In the genomic region with DNA sequence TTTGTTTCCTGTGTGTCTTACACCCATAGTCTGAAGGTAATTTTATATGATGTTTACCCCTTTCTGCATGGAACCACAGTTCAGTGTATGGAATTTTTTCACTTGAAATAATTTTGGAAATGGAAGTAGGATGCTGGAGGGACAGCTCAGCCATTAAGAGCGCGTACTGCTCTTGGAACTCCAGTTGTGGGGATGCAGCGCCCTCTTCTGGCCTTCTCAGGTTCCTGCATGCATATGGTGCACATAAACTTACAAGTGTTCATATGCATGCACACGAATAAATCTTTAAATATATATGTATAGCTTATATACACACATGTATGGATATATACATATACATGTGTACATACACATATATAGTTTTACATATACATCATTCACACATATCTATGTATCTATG, we compare ENCODE assay signal across 16 mouse cellular contexts. TPM values are rescaled to one million over a fixed set of nuclear protein-coding genes. Genes with fewer than 3 reads are reported as not detected.
DNase-seq lines count a peak whose midpoint lies in the region; ATAC-seq and TF ChIP-seq lines count a peak whose summit lies in the region.
"Had no signal": no experiment of that assay in that cellular context is flagged by ENCODE, and none has a peak within 500 bp of the region (broad histone marks: within the 10 kb centered on the region; RNA-seq: fewer than 3 reads in every experiment).

No protein-coding gene starts in this region.

- no peak for ATAC-seq in forebrain, postnatal 0 days
- no peak for ATAC-seq in forebrain, embryonic 16.5 days
- no peak for ATAC-seq in liver, postnatal 0 days
- ATAC-seq in liver, embryonic 11.5 days (replicated peaks; ENCODE audit: low FRiP score) = no peak
- no peak for ATAC-seq in neural tube, embryonic 15.5 days (ENCODE audit: low FRiP score)

- H3K9ac ChIP-seq in forebrain, postnatal 0 days = no peak overlapping the region
- H3K9ac ChIP-seq in forebrain, embryonic 16.5 days (replicated peaks; ENCODE audit: low read depth, low read length) = no peak overlapping the region
- no peak overlapping the region for H3K9ac ChIP-seq in liver, postnatal 0 days (replicated peaks)
- H3K9ac ChIP-seq in liver, embryonic 11.5 days (ENCODE audit: low read depth, low read length) = no peak overlapping the region
- H3K9ac ChIP-seq in neural tube, embryonic 15.5 days (replicated peaks) = no peak overlapping the region
- H3K9ac ChIP-seq: embryonic facial prominence, embryonic 13.5 days; forebrain, embryonic 12.5 days; hindbrain, embryonic 13.5 days; liver, embryonic 13.5 days had no signal

- H3K36me3 ChIP-seq in forebrain, postnatal 0 days (ENCODE audit: insufficient read depth) = no peaks in the 10 kb centered on the region
- H3K36me3 ChIP-seq in forebrain, embryonic 16.5 days (ENCODE audit: control insufficient read depth, insufficient read depth) = no peaks in the 10 kb centered on the region
- H3K36me3 ChIP-seq in liver, postnatal 0 days (replicated peaks; ENCODE audit: insufficient read depth, low read length) = peaks cover 12% of the 10 kb centered on the region; the same call in 1 of the 2 replicates
- no peaks in the 10 kb centered on the region for H3K36me3 ChIP-seq in liver, embryonic 11.5 days (ENCODE audit: control insufficient read depth, insufficient read depth, low read length)
- H3K36me3 ChIP-seq in neural tube, embryonic 15.5 days = no peaks in the 10 kb centered on the region
- H3K36me3 ChIP-seq: embryonic facial prominence, embryonic 13.5 days; forebrain, embryonic 12.5 days; hindbrain, embryonic 13.5 days had no signal

- H3K4me1 ChIP-seq in forebrain, postnatal 0 days (ENCODE audit: insufficient read depth) = no peaks in the 10 kb centered on the region
- H3K4me1 ChIP-seq in forebrain, embryonic 16.5 days (replicated peaks; ENCODE audit: control insufficient read depth, insufficient read depth, low read length) = no peaks in the 10 kb centered on the region
- 0 out of 2 replicates have a peak, but pooled peaks cover 2% of the 10 kb centered on the region for H3K4me1 ChIP-seq in liver, postnatal 0 days (ENCODE audit: insufficient read depth)
- H3K4me1 ChIP-seq in liver, embryonic 11.5 days (replicated peaks; ENCODE audit: control insufficient read depth, insufficient read depth, low read length) = no peaks in the 10 kb centered on the region
- no peaks in the 10 kb centered on the region for H3K4me1 ChIP-seq in neural tube, embryonic 15.5 days
- H3K4me1 ChIP-seq: embryonic facial prominence, embryonic 13.5 days; forebrain, embryonic 12.5 days had no signal

- no peaks in the 10 kb centered on the region for H3K9me3 ChIP-seq in forebrain, postnatal 0 days (ENCODE audit: low read length)
- H3K9me3 ChIP-seq in forebrain, embryonic 16.5 days (ENCODE audit: control insufficient read depth, low read length) = no peaks in the 10 kb centered on the region
- no peaks in the 10 kb centered on the region; the same call in 1 of the 2 replicates for H3K9me3 ChIP-seq in liver, postnatal 0 days (ENCODE audit: low read length)
- no peaks in the 10 kb centered on the region for H3K9me3 ChIP-seq in liver, embryonic 11.5 days (ENCODE audit: control insufficient read depth, low read length)
- H3K9me3 ChIP-seq in neural tube, embryonic 15.5 days (replicated peaks) = no peaks in the 10 kb centered on the region
- H3K9me3 ChIP-seq: embryonic facial prominence, embryonic 13.5 days; forebrain, embryonic 12.5 days; hindbrain, embryonic 13.5 days; liver, embryonic 13.5 days had no signal

- H3K4me3 ChIP-seq in forebrain, postnatal 0 days (ENCODE audit: low read depth, low read length) = no peak overlapping the region
- no peak overlapping the region for H3K4me3 ChIP-seq in forebrain, embryonic 16.5 days (replicated peaks; ENCODE audit: low read length)
- H3K4me3 ChIP-seq in liver, postnatal 0 days (ENCODE audit: low read depth, low read length) = no peak overlapping the region
- H3K4me3 ChIP-seq in liver, embryonic 11.5 days (ENCODE audit: low read depth, low read length) = no peak overlapping the region
- no peak overlapping the region for H3K4me3 ChIP-seq in neural tube, embryonic 15.5 days (replicated peaks)
- H3K4me3 ChIP-seq: embryonic facial prominence, embryonic 13.5 days; forebrain, embryonic 12.5 days; hindbrain, embryonic 13.5 days; liver, embryonic 13.5 days; megakaryocyte, embryonic 14.5 days had no signal

- no peak for TF ChIP-seq EP300 in liver, postnatal 0 days (IDR thresholded peaks at IDR 0.05; ENCODE audit: low read depth)

- TF ChIP-seq CTCF in forebrain, postnatal 0 days (IDR thresholded peaks at IDR 0.05; ENCODE audit: low read depth) = peak; percentile 46
- peak; percentile 49 for TF ChIP-seq CTCF in liver, postnatal 0 days (IDR thresholded peaks at IDR 0.05; ENCODE audit: low read depth)

- H3K4me2 ChIP-seq in forebrain, postnatal 0 days (ENCODE audit: low read depth) = no peak overlapping the region
- H3K4me2 ChIP-seq in forebrain, embryonic 16.5 days (ENCODE audit: low read length) = no peak overlapping the region
- H3K4me2 ChIP-seq in liver, postnatal 0 days (ENCODE audit: low read depth, low read length) = no peak overlapping the region
- no peak overlapping the region for H3K4me2 ChIP-seq in liver, embryonic 11.5 days
- H3K4me2 ChIP-seq in neural tube, embryonic 15.5 days = no peak overlapping the region
- H3K4me2 ChIP-seq: embryonic facial prominence, embryonic 13.5 days; forebrain, embryonic 12.5 days; heart, embryonic 11.5 days; hindbrain, embryonic 13.5 days; liver, embryonic 13.5 days had no signal

- no peaks in the 10 kb centered on the region for H3K27me3 ChIP-seq in forebrain, postnatal 0 days (ENCODE audit: insufficient read depth, low read length)
- H3K27me3 ChIP-seq in forebrain, embryonic 16.5 days (replicated peaks; ENCODE audit: control insufficient read depth, insufficient read depth, low read length) = no peaks in the 10 kb centered on the region
- no peaks in the 10 kb centered on the region for H3K27me3 ChIP-seq in liver, postnatal 0 days (ENCODE audit: insufficient read depth, low read length)
- H3K27me3 ChIP-seq in liver, embryonic 11.5 days (replicated peaks; ENCODE audit: control insufficient read depth, insufficient read depth, low read length) = no peaks in the 10 kb centered on the region
- H3K27me3 ChIP-seq in neural tube, embryonic 15.5 days (replicated peaks) = no peaks in the 10 kb centered on the region
- H3K27me3 ChIP-seq: embryonic facial prominence, embryonic 13.5 days; forebrain, embryonic 12.5 days; hindbrain, embryonic 13.5 days; liver, embryonic 13.5 days had no signal

- no peak overlapping the region for H3K27ac ChIP-seq in forebrain, postnatal 0 days (ENCODE audit: low read depth, low read length)
- no peak overlapping the region for H3K27ac ChIP-seq in forebrain, embryonic 16.5 days (ENCODE audit: low read length)
- H3K27ac ChIP-seq in liver, postnatal 0 days (ENCODE audit: low read depth) = no peak overlapping the region
- H3K27ac ChIP-seq in liver, embryonic 11.5 days (ENCODE audit: low read depth, low read length) = no peak overlapping the region
- no peak overlapping the region for H3K27ac ChIP-seq in neural tube, embryonic 15.5 days (replicated peaks)
- H3K27ac ChIP-seq: embryonic facial prominence, embryonic 13.5 days; forebrain, embryonic 12.5 days; hindbrain, embryonic 13.5 days; liver, embryonic 13.5 days had no signal

- no peak for DNase-seq in forebrain, postnatal 0 days
- DNase-seq in liver, postnatal 0 days = no peak
- DNase-seq in liver, embryonic 11.5 days (ENCODE audit: low spot score) = no peak
- DNase-seq in ES-CJ7 (ENCODE audit: low read depth, low spot score) = peak; percentile 50
- DNase-seq in naive thymus-derived CD4-positive, alpha-beta T cell, adult 2 months (ENCODE audit: low read depth) = peak; percentile 50
- DNase-seq in left cerebral cortex, adult 8-10 months (ENCODE audit: low spot score in 2 of 2) = no peak
- DNase-seq: liver, embryonic 13.5 days had no signal

- WGBS in forebrain, postnatal 0 days = 85% methylated on average over 4 of the region's 4 CpGs
- WGBS in forebrain, embryonic 16.5 days = 93% methylated on average over 4 of the region's 4 CpGs
- 79% methylated on average over 4 of the region's 4 CpGs for WGBS in liver, postnatal 0 days (ENCODE audit: insufficient replicate concordance)
- 76% methylated on average over 4 of the region's 4 CpGs for WGBS in liver, embryonic 11.5 days
- WGBS in neural tube, embryonic 15.5 days = 88% methylated on average over 4 of the region's 4 CpGs

RNA-seq across cellular contexts. Expression of gene Tmco4, which starts 24.4 kb away (rescaled TPM):
- 1.5 and 4.0 TPM in 2 replicates for total RNA-seq in forebrain, postnatal 0 days (2014; rRNA removed)
- polyA plus RNA-seq in forebrain, postnatal 0 days (2015; fragmentation: Nextera tagmentation; extraction: Ambion mirVana) = 1.4 and 1.5 TPM in 2 replicates
- 1.1 and 1.2 TPM in 2 replicates for polyA plus RNA-seq in forebrain, embryonic 16.5 days (2015; fragmentation: Nextera tagmentation; extraction: Ambion mirVana)
- 4.6 and 5.3 TPM in 2 replicates for polyA plus RNA-seq in liver, postnatal 0 days (2015; fragmentation: Nextera tagmentation; extraction: Ambion mirVana)
- polyA plus RNA-seq in liver, embryonic 11.5 days (2014; fragmentation: Nextera tagmentation; extraction: Ambion mirVana) = 1.5 and 1.9 TPM in 2 replicates
- 1.2 and 3.7 TPM in 2 replicates for polyA plus RNA-seq in neural tube, embryonic 15.5 days (2015; fragmentation: Nextera tagmentation; extraction: Ambion mirVana)
- 1 to 10 TPM; 2.3 to 3.6 (median 3.5) TPM for total RNA-seq in left cerebral cortex, adult 8-10 months (2022)

RNA-seq across cellular contexts. Expression of gene Rnf186, which starts 30.2 kb away (rescaled TPM):
- not detected in 2 replicates for total RNA-seq in forebrain, postnatal 0 days (2014; rRNA removed)
- not detected in 2 replicates for polyA plus RNA-seq in forebrain, postnatal 0 days (2015; fragmentation: Nextera tagmentation; extraction: Ambion mirVana)
- not detected in 2 replicates for polyA plus RNA-seq in forebrain, embryonic 16.5 days (2015; fragmentation: Nextera tagmentation; extraction: Ambion mirVana)
- 0.17 and 0.36 TPM in 2 replicates for polyA plus RNA-seq in liver, postnatal 0 days (2015; fragmentation: Nextera tagmentation; extraction: Ambion mirVana)
- not detected in 2 replicates for polyA plus RNA-seq in liver, embryonic 11.5 days (2014; fragmentation: Nextera tagmentation; extraction: Ambion mirVana)
- polyA plus RNA-seq in neural tube, embryonic 15.5 days (2015; fragmentation: Nextera tagmentation; extraction: Ambion mirVana) = 3.5 TPM in 1 of 2 replicates, not detected in the other
- total RNA-seq in left cerebral cortex, adult 8-10 months (2022) = not detected
- total RNA-seq: gastrocnemius, adult 8-10 months had no signal
- polyA plus RNA-seq: activated CD4-positive, CD25-positive, alpha-beta regulatory T cell, adult 4 months; embryonic facial prominence, embryonic 13.5 days; forebrain, embryonic 12.5 days; heart, embryonic 11.5 days; hindbrain, embryonic 13.5 days had no signal

Comparison
In these comparisons a context has a peak if more than half of its experiments do, and no peak if none do; other contexts are left out.
1. DNase-seq: peak in ES-CJ7 (single experiment) and naive thymus-derived CD4-positive, alpha-beta T cell, adult 2 months (single experiment); none in forebrain, postnatal 0 days (single experiment), liver, postnatal 0 days (single experiment), liver, embryonic 11.5 days (single experiment) and left cerebral cortex, adult 8-10 months (0 of 2).